Mouse (Mus musculus) C2C12 (cell line): ENCODE measurements at regions not wholly inside any gene's neighbourhood (a gene's known extent, or its start where the extent isn't known, plus 50 kb on each side); places are given as distances from the start of the nearest gene placed in this dataset.

Source experiments
- CTCF ChIP-seq: IDR thresholded peaks from one replicate; pipeline ENCODE4 v1.5.1; 2011; ENCODE audit not compliant: control insufficient read depth, insufficient read depth, insufficient read length
- MYOD1 ChIP-seq: IDR thresholded peaks from one replicate; pipeline ENCODE4 v1.6.1; 2011; ENCODE audit warnings: low read depth; ENCODE audit not compliant: control insufficient read depth, insufficient read length
- MYOG ChIP-seq: IDR thresholded peaks from one replicate; pipeline ENCODE4 v1.6.1; 2011; ENCODE audit not compliant: control insufficient read depth, insufficient read length; ENCODE audit errors: extremely low read depth
- USF1 ChIP-seq: IDR thresholded peaks from one replicate; pipeline ENCODE4 v1.6.1; 2011; ENCODE audit warnings: low read depth, mild to moderate bottlenecking, control low read depth, moderate library complexity

- TF ChIP-seq MYOD1 (no peak), USF1 (no peak), CTCF (no peak), MYOG (no peak)
Observed at GRCm38 (mm10) chr10:121153625-121154024, 119.9 kb downstream of the Wif1 start.
